Mouse (Mus musculus): ENCODE data around the gene T2. TPM values are rescaled to one million over a fixed set of nuclear protein-coding genes. Genes with fewer than 3 reads are reported as not detected.

The T2 gene
- polyA plus RNA-seq, 1 experiment, result not detected

- Histone ChIP-seq H3K36me3 (ENCODE audit: control insufficient read depth) (no peaks in the 10 kb centered on the region), H3K27me3 (ENCODE audit: control insufficient read depth) (peaks cover 49% of the 10 kb centered on the region), H3K9me3 (ENCODE audit: control insufficient read depth, low read length) (no peaks in the 10 kb centered on the region; the same call in 1 of the 2 replicates), H3K4me3 (replicated peaks) (no peak overlapping the region), H3K4me1 (ENCODE audit: control insufficient read depth) (no peaks in the 10 kb centered on the region)
- TF ChIP-seq GATA1 (IDR thresholded peaks at IDR 0.05; ENCODE audit: low read length) (no peak), TAL1 (IDR thresholded peaks at IDR 0.05; ENCODE audit: low read length) (no peak)
These were observed 16.0 kb upstream of the T2 start for GRCm38 (mm10) chr17:8339666-8340374.

GRCm38 (mm10) chr17:8340407-8341359, 15.1 kb upstream of the T2 start:
- no peak for TF ChIP-seq GATA1 (IDR thresholded peaks at IDR 0.05; ENCODE audit: low read length)
- TF ChIP-seq TAL1 (IDR thresholded peaks at IDR 0.05; ENCODE audit: low read length), result no peak
- Histone ChIP-seq H3K4me1 (ENCODE audit: control insufficient read depth) (no peaks in the 10 kb centered on the region), H3K4me3 (replicated peaks) (no peak overlapping the region), H3K27me3 (ENCODE audit: control insufficient read depth) (peaks cover 49% of the 10 kb centered on the region), H3K9me3 (ENCODE audit: control insufficient read depth, low read length) (no peaks in the 10 kb centered on the region; the same call in 1 of the 2 replicates), H3K36me3 (ENCODE audit: control insufficient read depth) (no peaks in the 10 kb centered on the region)

- Histone ChIP-seq H3K4me1 (ENCODE audit: control insufficient read depth) (no peaks in the 10 kb centered on the region), H3K36me3 (ENCODE audit: control insufficient read depth) (no peaks in the 10 kb centered on the region), H3K9me3 (ENCODE audit: control insufficient read depth, low read length) (no peaks in the 10 kb centered on the region; the same call in 1 of the 2 replicates), H3K4me3 (replicated peaks) (no peak overlapping the region), H3K27me3 (ENCODE audit: control insufficient read depth) (peaks cover 49% of the 10 kb centered on the region)
- TF ChIP-seq TAL1 (IDR thresholded peaks at IDR 0.05; ENCODE audit: low read length) (no peak), GATA1 (IDR thresholded peaks at IDR 0.05; ENCODE audit: low read length) (no peak)
These were observed 14.3 kb upstream of the T2 start for GRCm38 (mm10) chr17:8341360-8341963.

- peaks cover 49% of the 10 kb centered on the region for H3K27me3 ChIP-seq (ENCODE audit: control insufficient read depth)
- no peak for TF ChIP-seq TAL1 (IDR thresholded peaks at IDR 0.05; ENCODE audit: low read length)
- no peaks in the 10 kb centered on the region; the same call in 1 of the 2 replicates for H3K9me3 ChIP-seq (ENCODE audit: control insufficient read depth, low read length)
- no peak overlapping the region for H3K4me3 ChIP-seq (replicated peaks)
- H3K36me3 ChIP-seq (ENCODE audit: control insufficient read depth), result no peaks in the 10 kb centered on the region
- no peaks in the 10 kb centered on the region for H3K4me1 ChIP-seq (ENCODE audit: control insufficient read depth)
These were observed 13.1 kb upstream of the T2 start for GRCm38 (mm10) chr17:8342706-8343105.

GRCm38 (mm10) chr17:8343416-8343815, 12.4 kb upstream of the T2 start:
- TF ChIP-seq GATA1 (IDR thresholded peaks at IDR 0.05; ENCODE audit: low read length) (no peak), TAL1 (IDR thresholded peaks at IDR 0.05; ENCODE audit: low read length) (no peak)
- no peaks in the 10 kb centered on the region for H3K4me1 ChIP-seq (ENCODE audit: control insufficient read depth)
- H3K9me3 ChIP-seq (ENCODE audit: control insufficient read depth, low read length), result no peaks in the 10 kb centered on the region; the same call in 1 of the 2 replicates
- no peak overlapping the region for H3K4me3 ChIP-seq (replicated peaks)
- no peaks in the 10 kb centered on the region for H3K36me3 ChIP-seq (ENCODE audit: control insufficient read depth)
- peaks cover 48% of the 10 kb centered on the region for H3K27me3 ChIP-seq (ENCODE audit: control insufficient read depth)

GRCm38 (mm10) chr17:8347765-8348285, 8.0 kb upstream of the T2 start:
- Histone ChIP-seq H3K9me3 (ENCODE audit: control insufficient read depth, low read length) (no peaks in the 10 kb centered on the region), H3K27me3 (ENCODE audit: control insufficient read depth) (peaks cover 4% of the 10 kb centered on the region)

GRCm38 (mm10) chr17:8348941-8349340, 6.9 kb upstream of the T2 start:
- Histone ChIP-seq H3K27me3 (ENCODE audit: control insufficient read depth) (no peaks in the 10 kb centered on the region), H3K4me3 (replicated peaks) (no peak overlapping the region), H3K36me3 (ENCODE audit: control insufficient read depth) (no peaks in the 10 kb centered on the region), H3K4me1 (ENCODE audit: control insufficient read depth) (no peaks in the 10 kb centered on the region), H3K9me3 (ENCODE audit: control insufficient read depth, low read length) (no peaks in the 10 kb centered on the region)
- TF ChIP-seq GATA1 (IDR thresholded peaks at IDR 0.05; ENCODE audit: low read length), result no peak

More at GRCm38 (mm10) chr17:8347765-8348285, 8.0 kb upstream of the T2 start:
- TF ChIP-seq TAL1 (IDR thresholded peaks at IDR 0.05; ENCODE audit: low read length) (no peak), GATA1 (IDR thresholded peaks at IDR 0.05; ENCODE audit: low read length) (no peak)
- Histone ChIP-seq H3K36me3 (ENCODE audit: control insufficient read depth) (no peaks in the 10 kb centered on the region), H3K4me3 (replicated peaks) (no peak overlapping the region), H3K4me1 (ENCODE audit: control insufficient read depth) (no peaks in the 10 kb centered on the region)

- no peaks in the 10 kb centered on the region for H3K9me3 ChIP-seq (ENCODE audit: control insufficient read depth, low read length)
- no peaks in the 10 kb centered on the region for H3K4me1 ChIP-seq (ENCODE audit: control insufficient read depth)
- H3K36me3 ChIP-seq (ENCODE audit: control insufficient read depth), result no peaks in the 10 kb centered on the region
These were observed 4.7 kb upstream of the T2 start for GRCm38 (mm10) chr17:8351088-8351487.

More at GRCm38 (mm10) chr17:8351088-8351487, 4.7 kb upstream of the T2 start:
- H3K4me3 ChIP-seq (replicated peaks), result no peak overlapping the region
- H3K27me3 ChIP-seq (ENCODE audit: control insufficient read depth), result no peaks in the 10 kb centered on the region
- no peak for TF ChIP-seq TAL1 (IDR thresholded peaks at IDR 0.05; ENCODE audit: low read length)
- TF ChIP-seq GATA1 (IDR thresholded peaks at IDR 0.05; ENCODE audit: low read length), result no peak
